Mouse (Mus musculus) T-helper 2 cell (primary cell): ENCODE data around the gene Snrnp35.
"Not testable (repeated sequence)": the region's sequence is repeated elsewhere in the genome, so short reads cannot be mapped to it uniquely, and the experiment has no call there.

Experiments used
- in situ Hi-C: fragments of 300-600 bp; cut with MboI, MseI; formaldehyde crosslinking; loops from one replicate; pipeline ENCODE4 v1.15.1; 2025; ENCODE audit warnings: high pct_unique_total_duplicates

The Snrnp35 gene

GRCm38 (mm10) chr5:124482966-124483654, at the start of gene Snrnp35:
Snrnp35 (plus strand) TSS chr5:124483134.
- in situ Hi-C loops = no loop called here

DNA sequence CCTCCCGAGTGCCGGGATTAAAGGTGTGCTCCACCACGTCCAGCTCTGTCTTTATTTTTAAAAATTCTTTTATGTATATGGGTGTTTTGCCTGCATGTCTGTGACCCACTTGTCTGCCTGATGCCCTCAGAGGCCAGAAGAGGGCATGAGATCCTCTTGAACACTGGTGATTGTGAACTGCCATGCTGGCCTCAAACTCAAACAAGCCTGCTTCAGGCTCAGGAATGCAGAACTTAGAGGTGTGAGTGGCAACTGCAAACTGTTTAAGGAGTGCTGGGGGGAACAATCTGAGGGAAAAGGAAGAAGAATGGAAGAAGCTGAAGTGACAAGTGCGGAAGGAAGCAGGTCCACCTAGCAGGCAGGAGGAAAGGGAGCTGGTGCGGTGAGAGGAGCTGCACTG, 44.7 kb upstream of the Snrnp35 start:
- in situ Hi-C loops = loop anchor here (25.0 kb wide), 2 partner anchors 99 to 1301 kb away; partner anchors contain the start of genes Rhof, Rilpl1, Setd1b and Tmed2

GRCm38 (mm10) chr5:124438746-124439145, 44.2 kb upstream of the Snrnp35 start:
- in situ Hi-C loops = loop anchor here (25.0 kb wide), 2 partner anchors 99 to 1301 kb away; partner anchors contain the start of genes Rhof, Rilpl1, Setd1b and Tmed2

GRCm38 (mm10) chr5:124439447-124440093, 43.4 kb upstream of the Snrnp35 start, which contains the start of gene Kmt5a:
Kmt5a (plus strand) TSS chr5:124439930.
- in situ Hi-C loops = loop anchor here (25.0 kb wide), 2 partner anchors 98 to 1302 kb away; partner anchors contain the start of genes Rhof, Rilpl1, Setd1b and Tmed2

DNA sequence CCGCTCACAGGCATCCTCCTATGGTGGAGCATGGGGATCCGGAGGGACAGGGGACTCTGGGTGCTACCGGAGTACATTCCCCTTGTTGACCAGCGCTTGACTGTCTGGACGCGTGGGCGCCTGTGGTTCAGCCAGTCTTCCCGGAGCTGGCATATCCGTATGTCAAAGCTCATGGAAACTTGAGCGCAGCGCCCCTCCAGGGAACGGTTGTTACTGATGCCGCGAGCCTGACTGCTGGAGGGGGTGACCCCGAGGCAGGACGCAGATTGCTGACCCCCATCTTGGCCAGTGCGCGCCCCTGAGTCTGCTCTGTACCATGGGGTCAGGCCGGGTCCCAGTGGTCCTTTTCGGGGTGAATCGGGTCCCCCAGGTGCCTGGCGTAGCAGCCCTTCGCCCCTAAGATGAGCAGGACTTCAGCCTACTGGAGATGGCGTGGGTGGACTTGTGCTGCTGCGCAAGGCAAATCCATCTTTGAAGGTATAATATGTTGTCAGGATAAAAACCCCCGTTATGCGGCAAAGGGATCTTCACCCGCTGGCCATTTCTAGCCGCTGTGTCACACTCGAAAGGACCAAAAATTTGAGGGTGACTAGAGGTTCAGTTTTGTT, 42.7 kb upstream of the Snrnp35 start:
- in situ Hi-C loops = loop anchor here (25.0 kb wide), 2 partner anchors 97 to 1303 kb away; partner anchors contain the start of genes Rhof, Rilpl1, Setd1b and Tmed2

DNA sequence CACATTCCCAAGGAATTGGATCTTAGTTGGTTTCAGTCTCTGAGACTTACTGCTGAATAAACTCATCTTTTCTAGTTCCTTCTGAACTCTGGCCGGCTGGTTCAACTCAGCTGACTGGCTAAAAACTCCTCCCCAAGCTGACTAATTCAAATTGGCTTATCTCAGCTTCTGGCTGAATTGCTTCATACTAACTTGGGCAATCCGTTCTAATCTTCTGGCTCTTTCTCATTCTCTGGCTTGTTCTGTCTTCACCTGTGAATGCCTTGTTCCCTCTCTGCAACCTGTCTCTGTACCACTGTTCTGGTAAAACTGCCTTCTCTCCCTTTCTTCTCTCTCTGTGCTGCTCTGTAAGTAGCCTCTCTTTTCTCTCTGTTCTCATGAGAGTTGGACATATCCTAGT, 40.3 kb upstream of the Snrnp35 start:
- in situ Hi-C loops = loop anchor here (25.0 kb wide), 2 partner anchors 95 to 1305 kb away; partner anchors contain the start of genes Rhof, Rilpl1, Setd1b and Tmed2

DNA sequence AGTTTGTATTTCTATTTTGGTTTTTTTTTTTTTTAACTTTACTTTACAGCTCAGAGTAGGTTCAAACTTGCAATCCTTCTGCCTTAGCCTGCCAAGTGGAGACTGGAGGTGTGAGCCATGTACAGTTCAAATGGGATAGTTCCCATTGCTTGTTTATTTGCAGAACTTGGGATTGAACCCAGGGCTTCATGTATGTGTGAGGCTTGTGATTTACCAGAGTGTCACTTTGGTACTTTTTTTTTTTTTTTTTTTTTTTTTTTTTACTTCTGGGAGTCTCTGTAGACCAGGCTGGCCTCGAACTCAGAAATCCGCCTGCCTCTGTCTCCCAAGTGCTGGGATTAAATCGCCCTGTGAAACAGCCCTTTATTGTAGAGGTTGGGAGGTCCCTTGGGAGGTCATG, 38.7 kb upstream of the Snrnp35 start:
- in situ Hi-C loops = loop anchor here (25.0 kb wide), 2 partner anchors 93 to 1307 kb away; partner anchors contain the start of genes Rhof, Rilpl1, Setd1b and Tmed2

GRCm38 (mm10) chr5:124444661-124445561, 38.0 kb upstream of the Snrnp35 start:
- in situ Hi-C loops = loop anchor here (25.0 kb wide), 2 partner anchors 92 to 1308 kb away; partner anchors contain the start of genes Rhof, Rilpl1, Setd1b and Tmed2

DNA sequence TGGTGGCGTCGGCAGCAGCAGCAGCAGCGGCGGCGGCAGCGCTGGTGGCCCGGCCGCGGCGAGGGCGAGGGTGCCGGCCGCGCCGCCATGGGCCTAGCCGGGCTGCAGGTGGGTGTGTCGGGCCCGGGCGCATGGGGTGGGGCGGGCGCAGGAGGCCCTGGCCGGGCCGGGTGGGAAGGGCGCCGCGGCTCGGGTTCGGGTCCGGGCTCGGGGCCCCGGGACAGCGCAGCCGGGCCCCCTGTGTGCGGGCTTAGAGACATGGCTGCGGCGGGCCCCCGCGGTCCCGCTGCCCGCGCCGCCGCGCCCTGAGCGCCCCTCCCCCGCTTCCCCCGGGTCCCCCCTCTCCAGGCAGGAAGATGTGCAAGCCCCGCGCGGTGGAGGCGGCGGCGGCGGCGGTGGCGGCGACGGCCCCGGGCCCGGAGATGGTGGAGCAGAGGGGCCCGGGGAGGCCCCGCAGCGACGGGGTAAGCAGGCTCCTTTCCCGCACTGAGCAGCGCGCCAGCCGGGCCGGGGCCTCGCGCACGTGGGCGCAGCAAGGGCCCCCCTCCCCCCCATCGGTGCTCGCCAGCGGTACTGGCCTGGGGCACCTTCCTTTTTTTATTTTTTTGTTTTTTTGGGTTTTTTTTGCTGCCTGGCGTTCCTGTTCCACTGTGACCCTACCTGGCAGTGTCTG, 37.2 kb upstream of the Snrnp35 start:
- in situ Hi-C loops = loop anchor here (25.0 kb wide), 2 partner anchors 92 to 1308 kb away; partner anchors contain the start of genes Rhof, Rilpl1, Setd1b and Tmed2

DNA sequence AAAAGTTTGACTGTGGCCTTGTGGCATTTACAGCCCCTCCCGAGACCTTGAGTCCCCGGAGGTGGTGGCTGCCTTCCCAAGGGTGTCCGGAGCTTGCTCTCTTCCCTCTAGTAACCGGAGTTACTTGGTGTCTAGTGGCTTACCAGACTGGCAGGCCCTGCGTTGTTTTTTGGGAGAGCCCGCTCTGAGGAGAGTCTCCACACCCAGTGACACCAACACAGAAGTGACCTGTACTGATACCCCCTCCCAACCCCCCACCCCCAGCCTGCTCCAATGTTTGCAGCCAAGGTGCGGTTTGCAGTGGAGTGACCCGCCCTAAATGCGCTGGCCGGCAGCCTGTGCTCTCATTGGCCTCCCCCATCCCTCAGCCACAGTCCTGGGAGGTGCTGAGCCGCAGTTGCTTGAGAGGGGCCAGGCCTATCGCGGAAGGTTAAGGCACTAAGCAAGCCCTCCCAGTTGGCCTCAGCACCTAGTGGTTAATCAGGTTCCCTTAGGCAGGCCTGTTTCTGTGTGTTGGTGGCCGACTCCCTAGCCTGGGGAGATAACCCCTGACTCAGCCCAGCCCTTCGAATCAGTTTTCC, 36.5 kb upstream of the Snrnp35 start:
- in situ Hi-C loops = loop anchor here (25.0 kb wide), 2 partner anchors 91 to 1309 kb away; partner anchors contain the start of genes Rhof, Rilpl1, Setd1b and Tmed2

DNA sequence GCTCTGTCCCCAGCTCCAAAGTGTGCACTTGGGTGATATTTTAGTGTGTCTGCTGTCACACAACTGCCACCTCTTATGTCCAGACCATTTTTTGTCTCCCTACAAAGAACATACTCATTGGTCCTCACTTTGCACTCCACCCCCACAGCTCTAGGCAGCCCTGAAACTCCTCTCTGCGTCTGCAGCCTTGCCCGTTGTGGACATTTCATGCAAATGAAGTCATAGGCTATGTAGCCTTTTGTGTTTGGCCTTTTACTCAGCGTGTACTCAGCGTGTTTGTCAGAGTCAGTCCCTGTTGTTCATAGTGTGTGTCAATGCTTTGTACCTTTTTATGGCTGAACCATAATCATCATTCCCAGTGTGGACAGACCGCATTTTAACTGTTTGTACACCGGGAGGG, 33.4 kb upstream of the Snrnp35 start:
- in situ Hi-C loops = loop anchor here (25.0 kb wide), 2 partner anchors 88 to 1312 kb away; partner anchors contain the start of genes Rhof, Rilpl1, Setd1b and Tmed2

DNA sequence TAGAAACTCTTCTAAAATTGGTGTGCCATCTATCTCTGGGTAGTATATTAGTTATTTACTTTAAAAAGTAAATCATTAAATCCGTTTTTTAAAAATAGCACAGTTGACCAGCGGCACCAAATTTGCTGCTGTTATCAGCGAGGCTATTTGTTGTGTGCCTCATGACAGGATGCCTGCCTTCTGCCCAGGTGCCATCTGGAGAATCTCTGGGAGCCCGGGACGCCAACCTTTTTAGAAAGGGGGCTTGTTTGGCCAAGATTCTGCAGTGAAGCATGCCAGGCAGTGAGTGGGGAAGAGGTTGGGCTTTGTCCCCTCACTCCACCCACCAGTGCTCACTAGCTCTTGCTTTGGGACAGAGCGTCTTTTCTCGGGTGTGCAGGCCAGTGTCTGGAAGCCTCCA, 32.9 kb upstream of the Snrnp35 start:
- in situ Hi-C loops = no loop called here

DNA sequence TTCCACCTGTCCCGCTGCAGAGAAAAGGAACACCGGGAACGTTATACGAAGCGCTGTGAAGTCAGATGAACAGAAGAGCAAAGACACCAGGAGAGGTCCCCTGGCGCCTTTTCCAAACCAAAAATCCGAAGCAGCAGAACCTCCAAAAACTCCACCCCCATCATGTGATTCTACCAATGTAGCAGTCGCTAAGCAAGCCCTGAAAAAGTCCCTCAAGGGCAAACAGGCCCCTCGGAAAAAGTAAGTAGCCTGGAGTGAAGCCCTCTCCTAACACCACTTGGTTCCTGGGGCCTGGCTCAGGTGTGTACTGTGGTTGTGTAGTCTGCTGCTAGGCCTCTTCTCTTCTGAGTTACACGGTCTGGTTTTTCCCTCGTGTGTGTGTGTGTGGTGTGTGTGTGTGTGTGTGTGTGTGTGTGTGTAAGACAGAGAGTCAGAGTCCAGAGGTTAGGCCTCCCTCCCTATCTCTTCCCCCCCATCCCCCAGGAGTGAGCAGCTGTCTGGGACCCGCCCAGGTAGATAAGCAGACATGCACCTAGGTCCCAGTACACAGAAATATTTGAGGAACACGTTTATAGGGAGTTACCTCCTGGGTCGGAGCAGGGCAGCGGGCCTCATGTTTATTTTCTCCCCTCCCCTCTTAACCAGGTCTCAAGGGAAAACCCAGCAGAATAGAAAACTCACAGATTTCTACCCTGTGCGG, 32.1 kb upstream of the Snrnp35 start:
- in situ Hi-C loops = no loop called here

GRCm38 (mm10) chr5:124452494-124453228, 30.3 kb upstream of the Snrnp35 start:
- in situ Hi-C loops = no loop called here

DNA sequence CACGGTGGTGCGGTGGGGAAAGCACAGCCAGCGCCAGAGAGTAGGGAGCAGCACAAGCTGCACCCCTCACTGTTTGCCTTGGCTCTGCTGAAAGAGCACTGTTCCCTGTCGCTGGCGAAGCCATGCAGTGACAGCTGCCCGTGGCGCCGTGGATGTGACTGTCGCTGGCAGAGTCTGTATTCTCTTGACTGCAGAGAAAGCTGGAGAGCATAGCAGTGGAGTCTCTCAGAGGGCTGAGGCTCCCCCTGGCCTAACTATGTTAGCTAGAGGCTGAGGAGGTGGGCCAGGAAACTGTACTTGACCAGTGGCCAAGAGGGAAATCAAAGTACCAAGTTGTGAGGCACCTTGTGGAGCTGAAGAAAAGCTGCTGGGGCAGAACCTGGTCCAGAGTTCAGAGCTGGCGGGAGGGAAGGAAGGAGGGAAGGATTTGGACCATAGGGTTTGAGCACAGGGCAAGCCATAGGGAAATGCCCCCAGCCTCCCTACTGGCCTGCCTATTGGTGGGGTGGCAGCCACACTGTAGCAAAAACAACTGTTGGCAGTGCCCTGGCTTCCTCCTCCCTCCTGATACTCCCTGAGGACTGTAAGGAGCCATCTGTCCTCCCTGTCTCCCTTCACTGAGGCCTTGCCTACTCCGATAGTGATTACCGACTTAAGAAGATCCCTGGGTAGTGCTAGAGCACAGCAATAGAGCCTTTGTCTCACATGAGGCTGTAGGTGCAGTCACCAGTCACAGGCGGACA, 29.4 kb upstream of the Snrnp35 start:
- in situ Hi-C loops = no loop called here

DNA sequence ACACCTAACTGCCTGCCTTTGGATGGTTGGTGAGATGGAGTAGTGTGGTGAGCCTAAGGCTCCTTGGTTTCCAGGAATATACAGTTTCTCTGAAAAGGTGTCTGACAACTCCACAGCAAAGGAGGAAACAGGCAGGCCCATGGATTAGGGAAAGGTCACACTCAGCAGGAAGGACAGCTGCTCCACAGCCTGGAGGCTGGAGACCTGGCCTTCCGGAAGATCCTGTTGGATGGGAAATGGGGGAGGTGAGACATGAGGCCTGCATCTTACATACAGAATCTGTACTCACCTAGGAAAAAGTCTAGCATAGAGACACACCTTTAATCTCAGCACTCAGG, 28.9 kb upstream of the Snrnp35 start:
- in situ Hi-C loops = no loop called here

DNA sequence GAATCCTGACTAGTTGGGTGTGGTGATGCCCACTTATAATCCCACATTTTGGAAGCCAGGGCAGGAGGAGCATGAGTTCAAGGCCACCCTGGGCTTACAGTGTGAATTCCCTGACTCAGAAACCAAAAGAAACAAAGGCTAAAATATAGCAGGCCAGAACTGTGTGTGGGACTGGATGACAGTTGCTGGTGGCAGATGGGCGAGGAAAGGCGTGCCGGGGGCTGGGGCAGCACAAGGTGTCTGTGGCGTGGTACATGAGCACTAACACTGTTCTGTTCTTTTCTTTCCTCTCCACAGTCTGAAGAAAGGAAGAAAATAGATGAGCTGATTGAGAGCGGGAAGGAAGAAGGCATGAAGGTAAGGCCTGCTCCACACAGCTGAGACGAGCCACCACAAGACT, 26.2 kb upstream of the Snrnp35 start:
- in situ Hi-C loops = no loop called here

DNA sequence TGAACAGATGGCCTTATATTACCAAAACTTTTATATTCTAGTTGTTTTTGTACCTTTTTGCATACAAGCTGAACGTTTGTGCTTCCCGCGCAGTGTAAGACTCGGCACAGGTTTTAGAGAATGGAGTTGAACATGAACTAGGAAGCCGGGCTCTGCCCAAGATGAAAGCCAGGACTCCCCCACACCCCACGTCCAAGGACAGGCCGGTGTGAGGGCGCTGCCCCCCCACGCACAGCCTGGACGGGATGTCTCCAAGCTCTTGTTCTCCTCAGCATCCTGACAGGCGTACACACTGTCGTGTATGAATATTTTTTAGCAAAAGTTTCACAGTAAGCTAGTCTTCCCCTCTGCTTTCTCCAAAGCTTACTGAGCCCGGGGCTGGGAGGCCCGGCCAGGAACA, 22.0 kb upstream of the Snrnp35 start:
- in situ Hi-C loops = not testable (repeated sequence)
